Mouse (Mus musculus) T-helper 17 cell (primary cell): ENCODE data around the gene Ppp6r3.
"Not testable (repeated sequence)": the region's sequence is repeated elsewhere in the genome, so short reads cannot be mapped to it uniquely, and the experiment has no call there.

Experiments used
- in situ Hi-C, 2 experiments: fragments of 300-600 bp; cut with MboI, MseI; formaldehyde crosslinking; loops; 1 replicate in 1 of 2; 2 replicates in 1 of 2; pipeline ENCODE4 v1.15.1; 2025; ENCODE audit warnings: high pct_unique_total_duplicates in 2 of 2

The Ppp6r3 gene

GRCm38 (mm10) chr19:3576451-3577264 is 1.1 kb upstream of the Ppp6r3 start:
- in situ Hi-C loops: loop anchor here in 1 of 2 experiments (10.0 kb wide), 1 partner anchor 608 kb away; no protein-coding TSS in a partner anchor

GRCm38 (mm10) chr19:3575276-3575631 is 295 bp downstream of the Ppp6r3 start:
- in situ Hi-C loops: loop anchor here in 1 of 2 experiments (10.0 kb wide), 1 partner anchor 610 kb away; no protein-coding TSS in a partner anchor

DNA sequence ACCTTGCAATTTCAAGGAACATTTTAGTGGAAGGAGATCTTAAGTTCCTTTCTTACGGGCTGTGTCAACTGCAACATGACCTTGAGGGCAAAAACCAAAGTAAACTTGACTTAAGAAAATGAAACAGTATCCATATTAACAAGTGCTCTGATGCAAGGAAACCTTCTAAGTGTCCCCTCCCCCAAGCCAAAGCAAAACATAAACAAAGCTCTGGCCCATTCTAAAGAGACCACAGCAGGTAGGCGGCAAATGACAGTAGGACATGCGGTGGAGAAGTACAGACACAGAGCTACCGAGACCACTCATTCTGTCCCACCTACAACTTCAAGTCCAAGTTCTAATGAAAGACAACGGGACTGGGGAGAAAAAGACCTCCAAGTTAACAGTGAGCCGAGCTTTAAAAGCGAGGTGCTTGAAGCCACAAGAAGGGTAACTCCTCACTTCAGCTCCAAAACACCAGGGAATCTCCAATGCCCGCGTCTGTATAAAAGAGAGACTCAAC is 905 bp downstream of the Ppp6r3 start:
- in situ Hi-C loops: loop anchor here in 1 of 2 experiments (10.0 to 25.0 kb wide), 2 partner anchors 610 to 1813 kb away; partner anchors contain the start of gene Sart1

DNA sequence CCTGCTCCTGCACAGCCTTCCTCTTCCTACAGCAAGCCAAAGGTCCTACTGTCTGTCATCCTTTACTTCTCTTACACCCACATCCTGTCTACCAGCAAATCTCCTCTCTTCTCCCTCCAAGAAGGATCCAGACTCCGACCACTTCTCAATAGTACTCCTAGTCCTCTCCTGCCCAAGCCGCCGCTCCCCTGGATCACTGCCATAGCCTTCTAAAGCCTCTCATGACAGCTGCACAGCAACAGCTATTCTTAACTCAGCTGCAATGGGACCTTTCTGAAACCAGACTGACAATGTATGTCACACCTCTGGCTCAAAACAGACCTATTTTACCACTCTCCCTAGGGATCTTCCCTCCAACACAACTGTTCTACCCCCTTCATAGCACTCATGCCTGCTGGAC is 11.2 kb downstream of the Ppp6r3 start:
- in situ Hi-C loops: loop anchor here in 1 of 2 experiments (25.0 kb wide), 1 partner anchor 1823 kb away; the partner anchor contains the start of gene Sart1

GRCm38 (mm10) chr19:3562752-3563151 is 12.8 kb downstream of the Ppp6r3 start:
- in situ Hi-C loops: loop anchor here in 1 of 2 experiments (25.0 kb wide), 1 partner anchor 1825 kb away; the partner anchor contains the start of gene Sart1

DNA sequence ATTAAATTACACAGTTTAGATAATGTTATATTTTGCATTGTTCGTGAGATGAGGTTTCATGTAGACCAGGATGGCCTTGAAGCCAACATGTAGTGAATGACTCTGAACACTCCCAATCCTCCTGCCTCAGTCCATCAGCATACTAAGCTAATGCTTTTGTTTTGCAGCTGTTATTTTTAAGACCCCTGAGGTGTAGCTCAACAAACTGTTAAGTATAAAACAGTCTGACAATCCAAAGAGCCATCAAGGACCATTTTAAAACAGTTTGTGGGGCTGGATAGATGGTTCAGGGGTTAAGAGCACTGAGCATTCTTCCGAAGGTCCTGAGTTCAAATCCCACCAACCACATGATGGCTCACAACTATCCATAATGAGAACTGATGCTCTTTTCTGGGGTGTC is 13.3 kb downstream of the Ppp6r3 start:
- in situ Hi-C loops: loop anchor here in 1 of 2 experiments (25.0 kb wide), 1 partner anchor 1825 kb away; the partner anchor contains the start of gene Sart1

DNA sequence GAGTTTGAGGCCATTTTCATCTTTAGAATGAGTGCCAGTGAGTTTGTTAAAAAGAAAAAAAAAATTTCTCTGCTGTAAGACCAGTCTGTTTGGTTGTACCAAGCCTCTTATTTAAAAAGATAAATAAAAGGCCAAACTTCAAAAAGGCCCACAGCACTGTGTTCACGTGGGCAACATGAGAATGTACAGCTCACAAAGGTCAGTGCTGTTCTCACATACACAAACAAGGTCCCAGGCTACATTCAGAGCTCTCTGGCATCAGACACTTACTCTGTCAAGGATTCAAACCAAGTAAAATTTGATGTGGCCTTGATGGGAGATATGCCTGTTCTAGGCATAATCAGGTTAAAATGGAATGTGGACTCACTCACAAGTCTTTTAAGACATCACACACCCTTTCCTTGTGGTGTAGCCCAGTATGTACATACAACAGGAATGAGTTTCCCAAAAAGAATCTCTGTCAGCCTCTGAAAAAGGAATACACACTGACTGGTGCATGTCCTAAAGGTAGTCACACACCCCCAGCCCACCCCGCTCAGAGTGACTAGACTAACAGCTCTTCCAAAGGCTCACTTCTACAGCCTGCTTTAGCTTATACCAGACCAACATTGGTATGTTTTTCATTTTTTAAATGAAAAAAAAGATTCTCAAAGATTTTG is 19.3 kb downstream of the Ppp6r3 start:
- in situ Hi-C loops: loop anchor here (5.0 to 25.0 kb wide), 2 partner anchors 856 to 1831 kb away; partner anchors contain the start of gene Sart1 (in 1 of the 2)

DNA sequence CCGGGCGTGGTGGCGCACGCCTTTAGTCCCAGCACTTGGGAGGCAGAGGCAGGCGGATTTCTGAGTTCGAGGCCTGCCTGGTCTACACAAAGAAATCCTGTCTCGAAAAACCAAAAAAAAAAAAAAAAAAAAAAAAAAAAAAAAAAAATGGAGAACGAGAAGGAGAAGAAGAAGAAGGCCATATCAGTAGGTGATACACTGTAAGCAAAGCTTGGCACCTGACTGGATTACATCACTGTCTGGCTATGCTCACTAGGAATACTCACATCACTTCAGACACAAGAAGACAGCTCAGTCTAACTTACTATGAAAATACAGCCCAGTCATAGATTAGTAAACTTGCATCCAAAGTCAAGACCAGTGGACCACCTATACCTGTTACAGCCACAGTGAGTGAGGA is 20.8 kb downstream of the Ppp6r3 start:
- in situ Hi-C loops: loop anchor here (5.0 to 25.0 kb wide), 2 partner anchors 858 to 1833 kb away; partner anchors contain the start of gene Sart1 (in 1 of the 2)

DNA sequence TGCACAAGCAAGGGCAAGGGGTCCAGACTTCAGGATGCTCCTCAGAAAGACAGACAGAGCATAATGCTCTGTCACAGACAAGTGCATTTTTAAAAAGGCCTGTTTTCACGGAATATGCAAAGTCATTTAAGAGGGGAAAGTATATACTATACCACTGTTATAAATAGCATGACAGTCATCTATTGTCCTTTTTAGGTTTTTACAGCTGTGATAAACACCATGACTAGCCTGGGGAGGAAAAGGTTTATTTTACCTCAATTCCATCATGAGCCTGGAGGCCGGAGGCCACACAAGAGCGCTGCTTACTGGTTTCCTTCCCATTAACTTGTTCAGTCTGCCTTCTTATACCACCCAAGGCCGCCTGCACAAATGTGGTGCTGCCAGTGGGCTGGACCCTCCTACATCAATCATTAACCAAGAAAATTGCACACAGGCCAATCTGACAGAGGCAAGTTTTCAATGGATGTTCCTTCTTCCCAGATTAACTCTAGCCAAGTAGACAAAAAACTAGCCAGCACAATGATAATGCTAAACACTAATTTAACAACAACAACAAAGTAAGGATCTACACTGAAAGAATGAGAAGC is 23.9 kb downstream of the Ppp6r3 start:
- in situ Hi-C loops: loop anchor here in 1 of 2 experiments (25.0 kb wide), 1 partner anchor 1836 kb away; the partner anchor contains the start of gene Sart1

GRCm38 (mm10) chr19:3550101-3550500 is 25.4 kb downstream of the Ppp6r3 start:
- in situ Hi-C loops: loop anchor here in 1 of 2 experiments (25.0 kb wide), 1 partner anchor 1837 kb away; the partner anchor contains the start of gene Sart1

DNA sequence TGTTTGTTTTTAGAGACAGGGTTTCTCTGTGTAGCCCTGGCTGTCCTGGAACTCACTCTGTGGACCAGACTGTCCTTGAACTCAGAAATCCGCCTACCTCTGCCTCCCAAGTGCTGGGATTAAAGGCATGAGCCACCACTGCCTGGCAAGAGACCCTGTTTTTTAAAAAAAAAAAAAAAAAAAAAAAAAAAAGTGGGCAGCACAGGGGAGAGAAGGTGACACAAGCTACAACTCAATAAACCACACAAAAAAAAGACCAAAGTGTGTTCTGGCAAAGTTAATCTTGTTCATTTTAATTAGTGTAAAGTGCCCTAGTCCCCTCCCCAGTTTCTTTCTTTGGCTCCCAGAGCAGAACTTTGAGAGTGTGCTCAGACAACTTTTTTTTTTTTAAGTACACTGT is 26.3 kb downstream of the Ppp6r3 start:
- in situ Hi-C loops: no loop called here

DNA sequence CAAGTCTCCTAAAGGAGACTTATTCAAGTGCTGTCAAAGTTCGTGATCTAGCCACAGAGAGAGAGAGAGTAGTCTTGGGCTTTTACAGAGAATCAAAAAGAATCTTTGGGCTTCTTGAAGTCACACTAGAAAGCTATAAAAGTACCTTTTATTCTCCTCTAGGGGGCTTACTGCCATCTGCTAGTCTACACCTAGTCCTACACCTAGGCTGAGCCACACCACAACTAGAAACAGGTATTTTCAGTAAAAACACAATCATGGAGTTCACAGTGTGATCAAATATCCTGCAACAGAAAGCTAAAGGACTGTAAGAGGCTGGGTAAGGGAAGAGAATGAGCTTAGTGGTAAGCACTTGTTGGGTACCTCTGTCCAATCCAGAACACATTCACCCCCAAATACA is 27.2 kb downstream of the Ppp6r3 start:
- in situ Hi-C loops: no loop called here

DNA sequence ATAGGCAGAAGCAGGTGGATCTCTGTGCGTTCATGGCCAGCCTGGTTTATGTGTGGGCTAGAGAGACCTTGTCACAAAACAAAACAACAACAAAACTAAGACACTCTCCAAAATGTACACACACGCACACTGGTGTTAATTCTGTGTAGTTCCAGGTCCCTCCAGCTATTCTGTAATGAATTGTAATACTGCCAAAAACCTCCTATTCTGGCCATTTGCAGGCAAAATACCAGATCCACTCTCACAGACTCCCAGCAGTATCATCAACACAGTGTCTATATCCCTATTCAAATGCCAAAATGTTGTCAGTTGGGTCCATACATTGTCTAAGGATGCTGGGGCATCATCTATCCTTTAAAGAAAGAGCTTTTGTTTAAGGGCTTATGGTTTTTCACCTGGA is 30.6 kb downstream of the Ppp6r3 start:
- in situ Hi-C loops: no loop called here

DNA sequence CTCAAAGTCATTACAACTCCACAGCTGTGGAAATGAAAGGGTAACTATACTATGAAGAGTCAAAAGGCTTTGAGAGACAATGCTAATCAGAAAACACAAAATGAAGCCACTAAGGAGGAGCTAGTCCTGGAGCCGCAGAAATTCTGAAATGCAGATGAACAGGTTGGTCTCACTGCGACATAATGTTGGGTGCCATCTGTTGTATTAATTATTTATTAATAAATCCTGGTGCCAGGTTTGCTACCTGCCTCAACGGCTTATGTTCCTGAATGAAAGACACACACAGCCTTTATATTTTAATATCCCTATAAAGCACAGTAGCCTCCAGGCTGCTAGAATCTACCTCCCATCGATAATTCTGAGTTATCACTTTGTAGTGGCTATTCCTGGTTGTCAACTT is 33.0 kb downstream of the Ppp6r3 start:
- in situ Hi-C loops: no loop called here

- in situ Hi-C loops: no loop called here
Measured at GRCm38 (mm10) chr19:3540997-3541396, 34.6 kb downstream of the Ppp6r3 start.

DNA sequence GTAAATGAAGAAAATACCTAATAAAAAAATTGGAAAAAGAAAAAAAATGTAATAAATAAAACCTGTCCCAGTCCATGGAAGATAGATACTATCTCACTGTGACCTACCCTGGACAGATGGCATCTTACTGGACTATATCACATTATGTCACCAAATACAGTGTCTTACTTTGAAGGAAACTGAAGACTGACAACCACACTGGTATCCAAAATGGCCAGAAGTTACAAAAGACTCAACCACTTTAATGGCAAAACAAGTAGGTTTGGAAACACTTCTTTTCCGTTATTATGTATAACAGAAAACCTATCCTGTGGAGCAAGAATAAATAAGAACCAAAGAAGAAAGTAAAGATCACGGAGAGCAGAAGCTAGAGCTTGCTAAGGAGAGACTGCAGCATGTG is 35.3 kb downstream of the Ppp6r3 start:
- in situ Hi-C loops: no loop called here

- in situ Hi-C loops: no loop called here
Measured at GRCm38 (mm10) chr19:3539456-3539855, 36.1 kb downstream of the Ppp6r3 start.

DNA sequence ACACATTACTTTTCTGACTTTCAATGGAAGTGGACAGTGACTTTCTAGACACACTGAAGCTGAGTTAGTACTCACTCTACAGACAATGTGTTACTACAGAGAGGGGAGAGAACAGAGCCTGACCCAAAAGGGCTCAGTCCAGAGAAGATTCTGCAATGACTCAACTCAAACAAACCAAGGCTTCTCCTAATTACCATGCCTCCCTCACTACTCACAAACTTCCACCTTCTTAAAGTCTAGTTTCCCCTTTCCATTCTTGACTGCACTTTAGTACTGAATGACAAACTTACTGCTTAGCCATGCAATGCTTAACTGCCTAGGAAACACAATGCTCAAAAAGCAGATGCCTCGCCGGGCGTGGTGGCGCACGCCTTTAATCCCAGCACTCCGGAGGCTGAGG is 37.9 kb downstream of the Ppp6r3 start:
- in situ Hi-C loops: no loop called here

GRCm38 (mm10) chr19:3534945-3535344 is 40.6 kb downstream of the Ppp6r3 start:
- in situ Hi-C loops: no loop called here

DNA sequence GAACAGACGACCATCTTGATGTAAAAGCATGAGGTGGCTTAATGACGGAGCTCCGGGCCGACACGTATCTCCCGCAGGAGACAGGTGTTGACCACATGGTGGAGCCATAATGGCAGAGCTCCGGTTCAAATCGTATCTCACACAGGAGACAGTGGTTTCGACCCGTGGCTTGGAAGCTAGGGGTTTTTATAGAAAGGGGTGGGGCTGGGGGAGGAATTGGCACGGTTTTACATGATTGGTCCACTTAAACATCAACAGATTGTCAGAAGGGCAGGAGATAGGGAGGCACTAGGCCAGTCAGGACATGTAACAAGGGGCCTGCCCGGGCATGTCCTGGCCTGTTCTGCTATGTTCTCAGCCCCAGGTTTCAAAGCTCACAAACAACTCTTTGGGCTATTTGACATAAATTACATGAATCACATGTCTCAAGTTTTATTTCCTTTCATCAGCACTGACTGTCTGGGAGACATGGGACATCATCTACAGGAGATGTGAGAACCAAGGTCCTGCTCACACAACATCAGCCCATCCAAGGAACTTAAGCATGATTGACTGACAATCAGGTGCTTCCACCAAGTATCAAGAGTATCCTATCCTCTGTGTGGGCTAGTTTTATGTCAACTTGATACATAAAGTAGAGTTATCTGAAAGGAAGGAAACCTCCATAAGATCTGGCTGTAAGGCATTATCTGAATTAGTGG is 42.1 kb downstream of the Ppp6r3 start:
- in situ Hi-C loops: not testable (repeated sequence)

GRCm38 (mm10) chr19:3532717-3533260 is 42.8 kb downstream of the Ppp6r3 start:
- in situ Hi-C loops: no loop called here
